Mouse (Mus musculus): ENCODE data around the gene Hapln2.

Gene Hapln2

GRCm38 (mm10) chr3:88027434-88028186 is at the start of gene Hapln2:
Gene Hapln2, minus strand, starts transcription at chr3:88027583.
- DNase-seq (ENCODE audit: low spot score): no peak

GRCm38 (mm10) chr3:88074766-88075165 is 47.4 kb upstream of the Hapln2 start:
- no peak for DNase-seq (ENCODE audit: low spot score)

- DNase-seq (ENCODE audit: low spot score): no peak
Measured at GRCm38 (mm10) chr3:88074351-88074750, 47.0 kb upstream of the Hapln2 start.

GRCm38 (mm10) chr3:88073631-88074030 is 46.2 kb upstream of the Hapln2 start:
- no peak for DNase-seq (ENCODE audit: low spot score)

- DNase-seq (ENCODE audit: low spot score): peak; percentile 92
Measured at GRCm38 (mm10) chr3:88071783-88072182, 44.4 kb upstream of the Hapln2 start.

- DNase-seq (ENCODE audit: low spot score): no peak
Measured at GRCm38 (mm10) chr3:88068386-88068785, 41.0 kb upstream of the Hapln2 start.

- peak; percentile 89 for DNase-seq (ENCODE audit: low spot score)
Measured at GRCm38 (mm10) chr3:88057902-88058696, 30.7 kb upstream of the Hapln2 start, which contains the start of gene Naxe. Gene Naxe, minus strand, starts transcription at chr3:88058495.

GRCm38 (mm10) chr3:88057030-88057429 is 29.6 kb upstream of the Hapln2 start:
- no peak for DNase-seq (ENCODE audit: low spot score)

GRCm38 (mm10) chr3:88049532-88049931 is 22.1 kb upstream of the Hapln2 start:
- DNase-seq (ENCODE audit: low spot score): no peak

- peak; percentile 83 for DNase-seq (ENCODE audit: low spot score)
Measured at GRCm38 (mm10) chr3:88042661-88043421, 15.5 kb upstream of the Hapln2 start, which contains the start of gene Gpatch4. Gene Gpatch4, plus strand, starts transcription at chr3:88043108.

- DNase-seq (ENCODE audit: low spot score): no peak
Measured at GRCm38 (mm10) chr3:88035561-88036293, 8.3 kb upstream of the Hapln2 start.

GRCm38 (mm10) chr3:88033506-88033905 is 6.1 kb upstream of the Hapln2 start:
- DNase-seq (ENCODE audit: low spot score): no peak

GRCm38 (mm10) chr3:88030608-88031395 is 3.4 kb upstream of the Hapln2 start:
- DNase-seq (ENCODE audit: low spot score): peak; percentile 59

- DNase-seq (ENCODE audit: low spot score): no peak
Measured at GRCm38 (mm10) chr3:88026823-88027222, 560 bp downstream of the Hapln2 start.

- peak; percentile 67 for DNase-seq (ENCODE audit: low spot score)
Measured at GRCm38 (mm10) chr3:88023192-88024074, 4.0 kb downstream of the Hapln2 start.

- DNase-seq (ENCODE audit: low spot score): peak; percentile 96
Measured at GRCm38 (mm10) chr3:88022322-88023191, 4.8 kb downstream of the Hapln2 start.

- no peak for DNase-seq (ENCODE audit: low spot score)
Measured at GRCm38 (mm10) chr3:88010634-88011265, 16.6 kb downstream of the Hapln2 start.
